Mouse (Mus musculus): ENCODE measurements at regions not wholly inside any gene's neighbourhood (a gene's known extent, or its start where the extent isn't known, plus 50 kb on each side); places are given as distances from the start of the nearest gene placed in this dataset.
A peak's percentile ranks its signal among the peaks of the same experiment; 100 is the strongest.

- Histone ChIP-seq H3K27me3 (ENCODE audit: control insufficient read depth, insufficient read depth, low read length) (no peaks in the 10 kb centered on the region), H3K27ac (no peak overlapping the region), H3K9ac (no peak overlapping the region), H3K36me3 (replicated peaks; ENCODE audit: control insufficient read depth, insufficient read depth) (no peaks in the 10 kb centered on the region), H3K9me3 (ENCODE audit: control insufficient read depth, low read length) (no peaks in the 10 kb centered on the region), H3K4me3 (replicated peaks; ENCODE audit: low read length) (no peak overlapping the region), H3K4me1 (replicated peaks; ENCODE audit: control insufficient read depth, insufficient read depth, low read length) (no peaks in the 10 kb centered on the region), H3K4me2 (replicated peaks) (no peak overlapping the region)
- peak; percentile 57; the same call in 1 of the 2 replicates for ATAC-seq (ENCODE audit: low FRiP score)
- WGBS = 39% methylated on average over 3 of the region's 3 CpGs
- DNase-seq (ENCODE audit: low spot score) = no peak
These were observed 96.4 kb upstream of the Ngly1 start for GRCm38 (mm10) chr14:16152702-16153101.

DNA sequence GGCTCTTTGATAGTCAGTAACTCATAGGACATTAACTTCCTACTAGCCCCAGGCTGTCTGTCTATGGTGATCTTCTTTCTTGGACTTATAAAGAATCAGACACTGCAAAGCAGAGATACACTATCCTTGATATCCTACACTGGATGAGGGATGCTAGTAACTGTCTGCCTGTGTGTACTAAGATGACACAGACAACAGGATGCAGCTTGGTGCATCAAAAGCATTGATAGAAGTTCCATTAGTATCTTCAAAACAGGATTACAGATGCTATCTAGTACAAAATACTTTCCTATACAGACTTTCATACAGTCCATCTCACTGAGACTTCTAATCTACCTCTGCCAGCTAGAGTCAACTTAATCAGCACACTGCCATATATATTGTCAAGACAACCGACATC is 94.0 kb upstream of the Ngly1 start:
- Histone ChIP-seq H3K9ac (no peak overlapping the region), H3K36me3 (replicated peaks; ENCODE audit: control insufficient read depth, insufficient read depth) (no peaks in the 10 kb centered on the region), H3K4me3 (replicated peaks; ENCODE audit: low read length) (no peak overlapping the region), H3K4me1 (replicated peaks; ENCODE audit: control insufficient read depth, insufficient read depth, low read length) (no peaks in the 10 kb centered on the region), H3K27me3 (ENCODE audit: control insufficient read depth, insufficient read depth, low read length) (no peaks in the 10 kb centered on the region), H3K9me3 (ENCODE audit: control insufficient read depth, low read length) (no peaks in the 10 kb centered on the region), H3K27ac (no peak overlapping the region), H3K4me2 (replicated peaks) (no peak overlapping the region)
- 78% methylated on average over 1 of the region's 1 CpGs for WGBS
- DNase-seq (ENCODE audit: low spot score) = no peak
- no peak for ATAC-seq (ENCODE audit: low FRiP score)

DNA sequence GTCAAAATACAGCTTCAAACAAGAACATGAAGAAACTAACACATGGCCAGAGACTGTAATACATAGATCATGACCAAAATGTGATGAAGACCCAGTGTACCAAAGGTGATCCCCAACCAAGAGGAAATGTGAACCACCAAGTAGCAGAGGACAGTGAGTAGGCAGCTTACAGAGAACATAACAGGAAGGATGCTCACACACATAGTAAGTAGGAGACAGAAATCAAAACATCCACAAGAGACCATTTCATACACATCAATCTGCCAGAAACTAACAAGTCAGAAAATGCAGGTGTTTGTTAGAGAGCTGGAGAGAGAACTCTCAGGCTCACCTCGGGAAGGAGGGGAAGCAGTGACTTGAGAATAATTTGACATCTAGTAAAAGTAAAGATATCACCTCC is 78.9 kb upstream of the Ngly1 start:
- 61% methylated on average over 1 of the region's 1 CpGs for WGBS
- no peaks in the 10 kb centered on the region for H3K27me3 ChIP-seq (ENCODE audit: control insufficient read depth, insufficient read depth, low read length)
- ATAC-seq (ENCODE audit: low FRiP score) = no peak

DNA sequence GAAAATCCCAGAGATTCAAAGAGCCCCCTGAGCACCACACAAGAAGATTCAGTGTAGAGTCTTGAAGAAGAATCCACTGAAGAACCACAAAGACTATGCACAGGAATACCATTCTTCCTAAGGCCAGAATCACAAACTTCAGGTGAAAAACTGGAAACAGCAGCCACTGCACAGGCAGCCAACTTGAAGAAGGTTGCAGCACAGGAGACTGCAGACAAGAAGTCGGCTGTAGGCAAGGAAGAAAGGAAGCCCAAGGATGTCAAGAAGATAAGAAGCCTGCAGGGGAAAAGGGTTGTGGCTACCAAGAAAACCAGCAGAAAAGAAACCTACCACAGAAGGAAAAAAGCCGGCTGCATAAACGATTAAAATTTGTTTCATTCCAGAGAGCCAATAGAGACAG is 76.8 kb upstream of the Ngly1 start:
- no peak overlapping the region for H3K9ac ChIP-seq
- H3K4me2 ChIP-seq (replicated peaks) = no peak overlapping the region
- no peak overlapping the region for H3K27ac ChIP-seq
- H3K4me1 ChIP-seq (replicated peaks; ENCODE audit: control insufficient read depth, insufficient read depth, low read length) = no peaks in the 10 kb centered on the region
- 0 out of 2 replicates have a peak, but pooled peaks cover 6% of the 10 kb centered on the region for H3K9me3 ChIP-seq (ENCODE audit: control insufficient read depth, low read length)
- ATAC-seq (ENCODE audit: low FRiP score) (no peak), DNase-seq (ENCODE audit: low spot score) (no peak)
- no peak overlapping the region for H3K4me3 ChIP-seq (replicated peaks; ENCODE audit: low read length)
- H3K36me3 ChIP-seq (replicated peaks; ENCODE audit: control insufficient read depth, insufficient read depth) = no peaks in the 10 kb centered on the region
- no peaks in the 10 kb centered on the region for H3K27me3 ChIP-seq (ENCODE audit: control insufficient read depth, insufficient read depth, low read length)
- 91% methylated on average over 3 of the region's 3 CpGs for WGBS

More for the DNA sequence above, 78.9 kb upstream of the Ngly1 start:
- Histone ChIP-seq H3K4me2 (replicated peaks) (no peak overlapping the region), H3K9ac (no peak overlapping the region), H3K4me3 (replicated peaks; ENCODE audit: low read length) (no peak overlapping the region), H3K27ac (no peak overlapping the region), H3K36me3 (replicated peaks; ENCODE audit: control insufficient read depth, insufficient read depth) (no peaks in the 10 kb centered on the region), H3K9me3 (ENCODE audit: control insufficient read depth, low read length) (no peaks in the 10 kb centered on the region), H3K4me1 (replicated peaks; ENCODE audit: control insufficient read depth, insufficient read depth, low read length) (no peaks in the 10 kb centered on the region)
- no peak for DNase-seq (ENCODE audit: low spot score)

GRCm38 (mm10) chr14:16173292-16173691 is 75.8 kb upstream of the Ngly1 start:
- H3K9ac ChIP-seq = no peak overlapping the region
- H3K4me3 ChIP-seq (replicated peaks; ENCODE audit: low read length) = no peak overlapping the region
- WGBS = 82% methylated on average over 3 of the region's 3 CpGs
- H3K27ac ChIP-seq = no peak overlapping the region
- H3K9me3 ChIP-seq (ENCODE audit: control insufficient read depth, low read length) = 0 out of 2 replicates have a peak, but pooled peaks cover 6% of the 10 kb centered on the region
- H3K27me3 ChIP-seq (ENCODE audit: control insufficient read depth, insufficient read depth, low read length) = no peaks in the 10 kb centered on the region
- H3K36me3 ChIP-seq (replicated peaks; ENCODE audit: control insufficient read depth, insufficient read depth) = no peaks in the 10 kb centered on the region
- ATAC-seq (ENCODE audit: low FRiP score) (no peak), DNase-seq (ENCODE audit: low spot score) (no peak)
- no peaks in the 10 kb centered on the region for H3K4me1 ChIP-seq (replicated peaks; ENCODE audit: control insufficient read depth, insufficient read depth, low read length)
- H3K4me2 ChIP-seq (replicated peaks) = no peak overlapping the region

GRCm38 (mm10) chr14:16178227-16178626 is 70.9 kb upstream of the Ngly1 start:
- 89% methylated on average over 3 of the region's 3 CpGs for WGBS
- ATAC-seq (ENCODE audit: low FRiP score) = no peak
- no peak overlapping the region for H3K4me2 ChIP-seq (replicated peaks)
- H3K9ac ChIP-seq = no peak overlapping the region
- H3K27ac ChIP-seq = no peak overlapping the region
- H3K4me1 ChIP-seq (replicated peaks; ENCODE audit: control insufficient read depth, insufficient read depth, low read length) = no peaks in the 10 kb centered on the region
- no peak overlapping the region for H3K4me3 ChIP-seq (replicated peaks; ENCODE audit: low read length)
- H3K27me3 ChIP-seq (ENCODE audit: control insufficient read depth, insufficient read depth, low read length) = no peaks in the 10 kb centered on the region
- DNase-seq (ENCODE audit: low spot score) = no peak
- H3K9me3 ChIP-seq (ENCODE audit: control insufficient read depth, low read length) = 0 out of 2 replicates have a peak, but pooled peaks cover 6% of the 10 kb centered on the region
- H3K36me3 ChIP-seq (replicated peaks; ENCODE audit: control insufficient read depth, insufficient read depth) = no peaks in the 10 kb centered on the region

GRCm38 (mm10) chr14:16181822-16182221 is 67.3 kb upstream of the Ngly1 start:
- H3K27ac ChIP-seq = no peak overlapping the region
- H3K27me3 ChIP-seq (ENCODE audit: control insufficient read depth, insufficient read depth, low read length) = no peaks in the 10 kb centered on the region
- H3K9me3 ChIP-seq (ENCODE audit: control insufficient read depth, low read length) = no peaks in the 10 kb centered on the region
- no peak for ATAC-seq (ENCODE audit: low FRiP score)
- no peak overlapping the region for H3K4me3 ChIP-seq (replicated peaks; ENCODE audit: low read length)
- H3K4me1 ChIP-seq (replicated peaks; ENCODE audit: control insufficient read depth, insufficient read depth, low read length) = no peaks in the 10 kb centered on the region
- H3K4me2 ChIP-seq (replicated peaks) = no peak overlapping the region
- no peak for DNase-seq (ENCODE audit: low spot score)
- WGBS = 73% methylated on average over 2 of the region's 2 CpGs
- no peaks in the 10 kb centered on the region for H3K36me3 ChIP-seq (replicated peaks; ENCODE audit: control insufficient read depth, insufficient read depth)
- H3K9ac ChIP-seq = no peak overlapping the region

GRCm38 (mm10) chr14:16185246-16185645 is 63.8 kb upstream of the Ngly1 start:
- H3K4me3 ChIP-seq (replicated peaks; ENCODE audit: low read length) = no peak overlapping the region
- H3K9ac ChIP-seq = no peak overlapping the region
- no peak overlapping the region for H3K27ac ChIP-seq
- H3K36me3 ChIP-seq (replicated peaks; ENCODE audit: control insufficient read depth, insufficient read depth) = no peaks in the 10 kb centered on the region
- no peak for DNase-seq (ENCODE audit: low spot score)
- H3K9me3 ChIP-seq (ENCODE audit: control insufficient read depth, low read length) = no peaks in the 10 kb centered on the region
- H3K27me3 ChIP-seq (ENCODE audit: control insufficient read depth, insufficient read depth, low read length) = no peaks in the 10 kb centered on the region
- H3K4me2 ChIP-seq (replicated peaks) = no peak overlapping the region
- H3K4me1 ChIP-seq (replicated peaks; ENCODE audit: control insufficient read depth, insufficient read depth, low read length) = no peaks in the 10 kb centered on the region
- ATAC-seq (ENCODE audit: low FRiP score) = no peak
